Mouse (Mus musculus) midbrain, embryonic 14.5 days (tissue): ENCODE measurements around the gene Trim75. TPM values are rescaled to one million over a fixed set of nuclear protein-coding genes. Genes with fewer than 3 reads are reported as not detected.

ENCODE experiments used
- ATAC-seq: fragments of 200-750 bp; cut with Nextera tagmentation; 2 replicates; pipeline ENCODE4 v1.8.0; 2017; ENCODE audit warnings: moderate number of reproducible peaks, moderate library complexity; ENCODE audit not compliant: low FRiP score, low TSS enrichment
- DNase-seq: peaks from one replicate; pipeline ENCODE4 v3.0.0-alpha.2; 2015
- H3K27ac ChIP-seq: fragments of 300-500 bp; sonication (generic); replicated peaks from 2 replicates; pipeline ENCODE4 v1.5.1; 2014; ENCODE audit warnings: mild to moderate bottlenecking, low read depth, low read length, moderate library complexity
- H3K27me3 ChIP-seq: fragments of 300-500 bp; sonication (generic); 2 replicates; pipeline ENCODE4 v1.6.1; 2014; ENCODE audit warnings: low read length, control low read depth, mixed read lengths; ENCODE audit not compliant: control insufficient read depth, insufficient read depth
- H3K36me3 ChIP-seq: fragments of 300-500 bp; sonication (generic); 2 replicates; pipeline ENCODE4 v1.6.1; 2014; ENCODE audit warnings: low read length, control low read depth; ENCODE audit not compliant: control insufficient read depth, insufficient read depth
- H3K4me1 ChIP-seq: fragments of 300-500 bp; sonication (generic); 2 replicates; pipeline ENCODE4 v1.6.1; 2014; ENCODE audit warnings: mild to moderate bottlenecking, antibody characterized with exemption, low read length, control low read depth; ENCODE audit not compliant: control insufficient read depth, insufficient read depth
- H3K4me2 ChIP-seq: fragments of 300-500 bp; sonication (generic); 2 replicates; pipeline ENCODE4 v1.6.1; 2014; ENCODE audit warnings: mild to moderate bottlenecking, low read length, moderate library complexity
- H3K4me3 ChIP-seq: fragments of 300-500 bp; sonication (generic); replicated peaks from 2 replicates; pipeline ENCODE4 v1.5.1; 2014; ENCODE audit warnings: low read depth, low read length
- H3K9ac ChIP-seq: fragments of 300-500 bp; sonication (generic); replicated peaks from 2 replicates; pipeline ENCODE4 v1.6.1; 2014; ENCODE audit warnings: mild to moderate bottlenecking, low read length, moderate library complexity
- H3K9me3 ChIP-seq: fragments of 300-500 bp; sonication (generic); 2 replicates; pipeline ENCODE4 v1.6.1; 2016; ENCODE audit warnings: low read length, control low read depth, mixed read lengths; ENCODE audit not compliant: control insufficient read depth
- WGBS: fragments of 180-500 bp; shearing (Covaris S2); extraction: QIAGEN DNeasy Blood & Tissue Kit; methylation state at CpG from one replicate; pipeline ENCODE4 v1.1.7; 2014; 5-methylcytosine and 5-hydroxymethylcytosine counted together
- polyA plus RNA-seq: library from polyadenylated mRNA; unstranded; fragments of >200 nt; fragmentation: Nextera tagmentation; extraction: Ambion mirVana; gene quantifications from 2 replicates; pipeline ENCODE4 v1.2.1, GENCODE M21; 2014

Gene Trim75
- polyA plus RNA-seq, 1 experiment from 2014 or later: 0.18 TPM

DNA sequence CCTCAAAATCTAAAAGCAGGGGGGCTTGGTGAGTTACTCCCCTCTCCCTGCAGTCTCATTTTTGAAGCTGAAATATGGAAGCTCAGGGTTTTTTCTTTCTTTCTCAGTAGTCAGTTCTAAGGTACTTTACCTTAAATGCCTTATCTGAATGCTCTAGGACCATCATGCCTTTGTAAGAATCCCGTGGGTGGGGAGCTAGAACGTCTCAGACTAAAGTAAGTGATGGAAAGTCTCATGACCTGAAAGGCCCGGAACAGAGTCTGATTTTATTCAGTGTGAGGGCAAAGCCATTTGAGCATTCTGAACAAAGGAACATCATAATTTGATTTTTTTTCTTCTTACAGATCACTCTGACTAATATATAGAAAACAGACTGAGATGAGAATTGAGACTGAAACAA, 52.6 kb downstream of the Trim75 start:
- no peak for DNase-seq
- ATAC-seq: no peak
- no peaks in the 10 kb centered on the region for H3K36me3 ChIP-seq
- no peaks in the 10 kb centered on the region for H3K4me1 ChIP-seq
- no peaks in the 10 kb centered on the region for H3K27me3 ChIP-seq
- H3K4me3 ChIP-seq: no peak overlapping the region
- no peak overlapping the region for H3K9ac ChIP-seq
- WGBS: 74% methylated on average over 3 of the region's 3 CpGs
- H3K4me2 ChIP-seq: no peak overlapping the region
- no peak overlapping the region for H3K27ac ChIP-seq
- no peaks in the 10 kb centered on the region for H3K9me3 ChIP-seq

Other genes with a start within 250 kb of the Trim75 start
- gene Klhl2, start 137.8 kb downstream of the Trim75 start, polyA plus RNA-seq: 29.3 and 32.4 TPM in 2 replicates
- gene Tmem192, start 40.6 kb downstream of the Trim75 start, polyA plus RNA-seq: 28.2 and 32.7 TPM in 2 replicates
- not detected in 2 replicates for gene Trim61, start 30.7 kb upstream of the Trim75 start, polyA plus RNA-seq
- gene Trim60, start 30.8 kb upstream of the Trim75 start, polyA plus RNA-seq: not detected in 2 replicates
- 0.93 and 1.1 TPM in 2 replicates for gene Apela, start 49.5 kb upstream of the Trim75 start, polyA plus RNA-seq
- not detected in 2 replicates for gene Gm10663, start 87.2 kb upstream of the Trim75 start, polyA plus RNA-seq
- not detected in 2 replicates for gene BC030870, start 141.7 kb upstream of the Trim75 start, polyA plus RNA-seq